In genomic region chr13:41195640-41196333, GRCm38 (mm10) we compare ENCODE assay signal across 27 mouse cellular contexts. TPM values are rescaled to one million over a fixed set of nuclear protein-coding genes. Genes with fewer than 3 reads are reported as not detected.
DNase-seq lines count a peak whose midpoint lies in the region; ATAC-seq and TF ChIP-seq lines count a peak whose summit lies in the region.
"Had no signal": no experiment of that assay in that cellular context is flagged by ENCODE, and none has a peak within 500 bp of the region (broad histone marks: within the 10 kb centered on the region; RNA-seq: fewer than 3 reads in every experiment).

No protein-coding gene starts in this region.

- H3K4me1 ChIP-seq in kidney, embryonic 15.5 days: peaks cover 11% of the 10 kb centered on the region
- H3K4me1 ChIP-seq in liver, embryonic 11.5 days (replicated peaks; ENCODE audit: control insufficient read depth, insufficient read depth, low read length): no peaks in the 10 kb centered on the region
- H3K4me1 ChIP-seq in liver, embryonic 14.5 days (replicated peaks; ENCODE audit: control insufficient read depth in 2 of 2, insufficient read depth in 2 of 2, low read length in 1 of 2): peaks cover 0 to 4% of the 10 kb centered on the region in 2 experiments; a peak in 2 of 4 replicates
- H3K4me1 ChIP-seq in liver, postnatal 0 days (ENCODE audit: insufficient read depth): peaks cover 18% of the 10 kb centered on the region; the same call in 1 of the 2 replicates
- H3K4me1 ChIP-seq: embryonic facial prominence, embryonic 10.5 days; forebrain, embryonic 12.5 days; forebrain, embryonic 15.5 days; heart, embryonic 10.5 days; heart, embryonic 13.5 days had no signal

- DNase-seq in kidney, postnatal 4 days: no peak
- DNase-seq in liver, embryonic 11.5 days (ENCODE audit: low spot score): no peak
- DNase-seq in liver, embryonic 14.5 days (ENCODE audit: low read depth in 3 of 3, low spot score in 3 of 3): peak in 1 of 3 experiments; percentile 17
- no peak for DNase-seq in liver, postnatal 0 days
- DNase-seq in spleen, postnatal 36 days (ENCODE audit: low spot score in 2 of 2): no peak
- no peak for DNase-seq in thymus, postnatal 14 days
- no peak for DNase-seq in layer of hippocampus, adult 11-12 months (ENCODE audit: low spot score)
- DNase-seq: adrenal gland, postnatal 10 days; adrenal gland, postnatal 36 days; cerebellum, adult 18-20 months; cerebellum, postnatal 10 days; cerebellum, postnatal 36 days; embryo, embryonic 11 days; gastrocnemius, postnatal 25 days; heart, adult 2 months; heart, postnatal 14 days; heart, postnatal 4 days had no signal

- H3K9ac ChIP-seq in kidney, embryonic 15.5 days: no peak overlapping the region
- no peak overlapping the region for H3K9ac ChIP-seq in liver, embryonic 11.5 days (ENCODE audit: low read depth, low read length)
- H3K9ac ChIP-seq in liver, embryonic 14.5 days (replicated peaks): no peak overlapping the region
- no peak overlapping the region for H3K9ac ChIP-seq in liver, postnatal 0 days (replicated peaks)
- H3K9ac ChIP-seq: embryonic facial prominence, embryonic 13.5 days; forebrain, embryonic 12.5 days; forebrain, embryonic 15.5 days; heart, embryonic 13.5 days; hindbrain, embryonic 14.5 days had no signal

- no peak for TF ChIP-seq CTCF in liver, embryonic 14.5 days (IDR thresholded peaks at IDR 0.05; ENCODE audit: low read depth)
- TF ChIP-seq CTCF in liver, postnatal 0 days (IDR thresholded peaks at IDR 0.05; ENCODE audit: low read depth): no peak

- no peaks in the 10 kb centered on the region for H3K36me3 ChIP-seq in kidney, embryonic 15.5 days
- no peaks in the 10 kb centered on the region for H3K36me3 ChIP-seq in liver, embryonic 11.5 days (ENCODE audit: control insufficient read depth, insufficient read depth, low read length)
- no peaks in the 10 kb centered on the region for H3K36me3 ChIP-seq in liver, embryonic 14.5 days (replicated peaks; ENCODE audit: control insufficient read depth, insufficient read depth, low read depth)
- H3K36me3 ChIP-seq in liver, postnatal 0 days (replicated peaks; ENCODE audit: insufficient read depth, low read length): peaks cover 14% of the 10 kb centered on the region
- H3K36me3 ChIP-seq: embryonic facial prominence, embryonic 13.5 days; heart, embryonic 10.5 days; heart, embryonic 13.5 days had no signal

- H3K4me2 ChIP-seq in kidney, embryonic 15.5 days: no peak overlapping the region
- H3K4me2 ChIP-seq in liver, embryonic 11.5 days: no peak overlapping the region
- no peak overlapping the region; the same call in 1 of the 2 replicates for H3K4me2 ChIP-seq in liver, embryonic 14.5 days (ENCODE audit: low read depth)
- no peak overlapping the region for H3K4me2 ChIP-seq in liver, postnatal 0 days (ENCODE audit: low read depth, low read length)
- H3K4me2 ChIP-seq: embryonic facial prominence, embryonic 13.5 days; forebrain, embryonic 12.5 days; forebrain, embryonic 15.5 days; heart, embryonic 13.5 days; hindbrain, embryonic 14.5 days had no signal

- no peak for TF ChIP-seq EP300 in liver, embryonic 14.5 days (IDR thresholded peaks at IDR 0.05; ENCODE audit: low read depth)
- peak; percentile 33; the same call in 1 of the 2 replicates for TF ChIP-seq EP300 in liver, postnatal 0 days (IDR thresholded peaks at IDR 0.05; ENCODE audit: low read depth)

- no peaks in the 10 kb centered on the region for H3K9me3 ChIP-seq in kidney, embryonic 15.5 days (replicated peaks)
- H3K9me3 ChIP-seq in liver, embryonic 11.5 days (ENCODE audit: control insufficient read depth, low read length): no peaks in the 10 kb centered on the region
- no peaks in the 10 kb centered on the region for H3K9me3 ChIP-seq in liver, embryonic 14.5 days (ENCODE audit: control insufficient read depth, low read length)
- H3K9me3 ChIP-seq in liver, postnatal 0 days (ENCODE audit: low read length): no peaks in the 10 kb centered on the region
- H3K9me3 ChIP-seq: embryonic facial prominence, embryonic 10.5 days; embryonic facial prominence, embryonic 13.5 days; forebrain, embryonic 12.5 days; forebrain, embryonic 15.5 days; heart, embryonic 10.5 days; heart, embryonic 13.5 days had no signal

- H3K27me3 ChIP-seq in kidney, embryonic 15.5 days: no peaks in the 10 kb centered on the region
- H3K27me3 ChIP-seq in liver, embryonic 11.5 days (replicated peaks; ENCODE audit: control insufficient read depth, insufficient read depth, low read length): no peaks in the 10 kb centered on the region
- H3K27me3 ChIP-seq in liver, embryonic 14.5 days (ENCODE audit: control insufficient read depth, insufficient read depth, low read length): no peaks in the 10 kb centered on the region
- H3K27me3 ChIP-seq in liver, postnatal 0 days (ENCODE audit: insufficient read depth, low read length): no peaks in the 10 kb centered on the region
- H3K27me3 ChIP-seq: embryonic facial prominence, embryonic 13.5 days; forebrain, embryonic 12.5 days; forebrain, embryonic 15.5 days had no signal

- 39% methylated on average over 3 of the region's 3 CpGs for WGBS in kidney, embryonic 15.5 days
- 66% methylated on average over 3 of the region's 3 CpGs for WGBS in liver, embryonic 11.5 days
- 46% methylated on average over 3 of the region's 3 CpGs for WGBS in liver, embryonic 14.5 days (ENCODE audit: insufficient replicate concordance)
- WGBS in liver, postnatal 0 days (ENCODE audit: insufficient replicate concordance): 40% methylated on average over 3 of the region's 3 CpGs

- no peak overlapping the region for H3K4me3 ChIP-seq in kidney, embryonic 15.5 days (replicated peaks)
- H3K4me3 ChIP-seq in liver, embryonic 11.5 days (ENCODE audit: low read depth, low read length): no peak overlapping the region
- no peak overlapping the region for H3K4me3 ChIP-seq in liver, embryonic 14.5 days (ENCODE audit: insufficient read depth in 1 of 2, low read depth in 2 of 2, low read length in 2 of 2)
- no peak overlapping the region for H3K4me3 ChIP-seq in liver, postnatal 0 days (ENCODE audit: low read depth, low read length)
- H3K4me3 ChIP-seq: embryonic facial prominence, embryonic 10.5 days; embryonic facial prominence, embryonic 13.5 days; erythroblast, embryonic 14.5 days; forebrain, embryonic 12.5 days; forebrain, embryonic 15.5 days; heart, adult 2 months; heart, embryonic 10.5 days; heart, embryonic 13.5 days had no signal

- H3K27ac ChIP-seq in kidney, embryonic 15.5 days: no peak overlapping the region
- H3K27ac ChIP-seq in liver, embryonic 11.5 days (ENCODE audit: low read depth, low read length): peak overlapping the region; percentile 26; the same call in 1 of the 2 replicates
- no peak overlapping the region for H3K27ac ChIP-seq in liver, embryonic 14.5 days
- H3K27ac ChIP-seq in liver, postnatal 0 days (ENCODE audit: low read depth): peak overlapping the region; percentile 55
- H3K27ac ChIP-seq: embryonic facial prominence, embryonic 10.5 days; embryonic facial prominence, embryonic 13.5 days; forebrain, embryonic 12.5 days; forebrain, embryonic 15.5 days; heart, adult 2 months; heart, embryonic 10.5 days; heart, embryonic 13.5 days; hindbrain, embryonic 14.5 days had no signal

- ATAC-seq in kidney, embryonic 15.5 days (replicated peaks; ENCODE audit: low FRiP score): peak; percentile 25; the same call in 1 of the 2 replicates
- ATAC-seq in liver, embryonic 11.5 days (replicated peaks; ENCODE audit: low FRiP score): peak; percentile 51
- ATAC-seq in liver, embryonic 14.5 days (ENCODE audit: insufficient read depth): peak; percentile 37; the same call in 1 of the 2 replicates
- ATAC-seq in liver, postnatal 0 days: peak; percentile 83
- ATAC-seq: activated CD4-positive, CD25-positive, alpha-beta regulatory T cell, adult 4 months; forebrain, embryonic 15.5 days had no signal

RNA-seq across cellular contexts. Expression of gene Elovl2, which starts 24.4 kb away (rescaled TPM):
- 16.8 and 19.2 TPM in 2 replicates for polyA plus RNA-seq in kidney, embryonic 15.5 days (2015; fragmentation: Nextera tagmentation; extraction: Ambion mirVana)
- polyA plus RNA-seq in liver, embryonic 11.5 days (2014; fragmentation: Nextera tagmentation; extraction: Ambion mirVana): 32.5 and 38.1 TPM in 2 replicates
- polyA plus RNA-seq in liver, embryonic 14.5 days (2012; rRNA removed): 14.4 and 17.4 TPM in 2 replicates
- 28.1 and 33.4 TPM in 2 replicates for polyA plus RNA-seq in liver, embryonic 14.5 days (2014; fragmentation: Nextera tagmentation; extraction: Ambion mirVana)
- polyA plus RNA-seq in liver, postnatal 0 days (2015; fragmentation: Nextera tagmentation; extraction: Ambion mirVana): 304 and 314 TPM in 2 replicates
- polyA plus RNA-seq: activated CD4-positive, CD25-positive, alpha-beta regulatory T cell, adult 4 months; erythroblast, embryonic 14.5 days had no signal

RNA-seq across cellular contexts. Expression of gene Smim13, which starts 53.9 kb away (rescaled TPM):
- 10.1 and 10.7 TPM in 2 replicates for polyA plus RNA-seq in kidney, embryonic 15.5 days (2015; fragmentation: Nextera tagmentation; extraction: Ambion mirVana)
- 12.6 and 16.9 TPM in 2 replicates for polyA plus RNA-seq in liver, embryonic 11.5 days (2014; fragmentation: Nextera tagmentation; extraction: Ambion mirVana)
- 2.2 and 3.1 TPM in 2 replicates for polyA plus RNA-seq in liver, embryonic 14.5 days (2012; rRNA removed)
- polyA plus RNA-seq in liver, embryonic 14.5 days (2014; fragmentation: Nextera tagmentation; extraction: Ambion mirVana): 3.8 and 4.3 TPM in 2 replicates
- polyA plus RNA-seq in liver, postnatal 0 days (2015; fragmentation: Nextera tagmentation; extraction: Ambion mirVana): 3.8 and 3.9 TPM in 2 replicates

Comparison
In these comparisons a context has a peak if more than half of its experiments do, and no peak if none do; other contexts are left out.
1. H3K27ac ChIP-seq: peak in liver, embryonic 11.5 days (single experiment) and liver, postnatal 0 days (single experiment); none in kidney, embryonic 15.5 days (single experiment) and liver, embryonic 14.5 days (single experiment).
2. ATAC-seq: peak in every context shown above with its lines; median percentile 83 in liver, postnatal 0 days; 51 in liver, embryonic 11.5 days; 37 in liver, embryonic 14.5 days; 25 in kidney, embryonic 15.5 days.